Mouse (Mus musculus): ENCODE measurements around the gene Gm36210.

- no peak for TF ChIP-seq CTCF (conservative IDR thresholded peaks at IDR 0.05; ENCODE audit: low read length)
- TF ChIP-seq NANOG (IDR thresholded peaks at IDR 0.05; ENCODE audit: borderline replicate concordance, low read length), result no peak
Measured at GRCm38 (mm10) chr7:4900523-4900851, 5.8 kb downstream of the Gm36210 start.
